Comparison of ENCODE assay signal across 8 mouse cellular contexts in the genomic region with DNA sequence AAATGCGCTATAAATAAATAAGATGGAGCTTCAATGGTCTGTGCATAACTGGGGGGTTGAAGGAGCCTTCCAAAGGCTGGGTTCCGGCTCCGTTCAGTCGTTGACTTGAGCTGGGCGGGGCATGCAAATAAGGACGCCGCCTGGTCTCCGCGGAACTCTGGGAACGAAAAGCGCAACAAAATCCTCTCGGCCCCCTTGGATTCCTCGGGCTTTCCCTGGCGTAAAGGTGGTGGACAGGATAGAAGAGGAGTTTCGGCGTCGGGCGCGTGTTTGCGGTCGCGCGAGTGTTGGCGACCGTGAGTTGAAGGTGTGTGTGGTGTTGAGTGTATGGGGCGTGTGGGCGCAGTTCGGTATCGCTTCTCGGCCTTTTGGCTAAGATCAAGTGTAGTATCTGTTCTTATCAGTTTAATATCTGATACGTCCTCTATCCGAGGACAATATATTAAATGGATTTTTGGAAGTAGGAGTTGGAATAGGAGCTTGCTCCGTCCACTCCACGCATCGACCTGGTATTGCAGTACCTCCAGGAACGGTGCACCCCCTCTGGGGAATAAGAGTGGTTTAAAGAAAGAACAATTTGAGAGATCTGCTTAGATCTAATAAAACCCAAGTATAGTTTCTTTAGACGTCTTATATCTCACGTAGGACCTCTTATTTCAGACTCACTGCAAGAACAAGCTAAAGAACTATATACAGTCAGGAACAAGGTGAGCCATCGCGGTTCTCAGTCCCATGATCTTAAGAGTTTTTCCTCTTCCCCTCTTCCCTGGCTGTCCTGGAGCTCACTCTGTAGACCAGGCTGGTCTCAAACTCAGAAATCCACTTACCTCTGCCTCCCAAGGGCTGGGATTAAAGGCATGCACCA. TPM values are rescaled to one million over a fixed set of nuclear protein-coding genes. Genes with fewer than 3 reads are reported as not detected.
DNase-seq lines count a peak whose midpoint lies in the region; ATAC-seq and TF ChIP-seq lines count a peak whose summit lies in the region.
"Not testable (repeated sequence)": the region's sequence is repeated elsewhere in the genome, so short reads cannot be mapped to it uniquely, and the experiment has no call there.

No protein-coding gene starts in this region.

- peak; percentile 89 for TF ChIP-seq POLR2A in cortical plate, adult 2 months (IDR thresholded peaks at IDR 0.05; ENCODE audit: extremely low read depth, insufficient read depth, low read length)

- not testable (repeated sequence) for H3K4me1 ChIP-seq in cortical plate, adult 2 months (ENCODE audit: control insufficient read depth, insufficient read depth, low read length)

- peak; percentile 70 to 76 for DNase-seq in gastrocnemius, adult 8-10 months (ENCODE audit: low spot score in 2 of 2)
- peak; percentile 98 for DNase-seq in hindlimb bud, embryonic 11.5 days (ENCODE audit: extremely low spot score, low read depth, low spot score)
- DNase-seq in left cerebral cortex, adult 9 months (ENCODE audit: low spot score in 2 of 2), result peak; percentile 79 to 80
- DNase-seq in right cerebral cortex, postnatal 14 days, result peak; percentile 77
- peak; percentile 74 to 81 for DNase-seq in urinary bladder, postnatal 4 days (ENCODE audit: low spot score in 2 of 2)

- peak overlapping the region; percentile 99 for H3K27ac ChIP-seq in cortical plate, adult 2 months (ENCODE audit: insufficient read depth, low read length)

- not testable (repeated sequence) for TF ChIP-seq CTCF in cortical plate, adult 2 months (IDR thresholded peaks at IDR 0.05; ENCODE audit: extremely low read depth, insufficient read depth, low read length)

- peak overlapping the region; percentile 15; the same call in 1 of the 2 replicates for H3K4me3 ChIP-seq in cortical plate, adult 2 months (ENCODE audit: insufficient read depth, low read length)

- peak; percentile 75 for ATAC-seq in activated CD4-positive, CD25-positive, alpha-beta regulatory T cell, adult 4 months
- ATAC-seq in megakaryocyte progenitor cell, adult 5-6 weeks (replicated peaks; ENCODE audit: poor library complexity), result peak; percentile 84

RNA-seq across cellular contexts. Expression of a gene that starts 7.2 kb away (rescaled TPM):
- polyA plus RNA-seq in activated CD4-positive, CD25-positive, alpha-beta regulatory T cell, adult 4 months (2017; shearing (Covaris generic)), result under 1 TPM; 0.32 to 0.36 TPM
- 28.9 and 41.9 TPM in 2 replicates for polyA plus RNA-seq in cortical plate, adult 2 months (2012; rRNA removed)
- 10 to 100 TPM in 1 of 4 experiments, 1 to 10 TPM in 3; 4.6 to 10.2 (median 5.7) TPM for total RNA-seq in gastrocnemius, adult 8-10 months (2022)
- 1.1 and 1.9 TPM in 2 replicates for total RNA-seq in megakaryocyte progenitor cell, adult 5-6 weeks (2015)
- 0.75 and 1.0 TPM in 2 replicates for total RNA-seq in megakaryocyte progenitor cell, adult 5-6 weeks (2017)

RNA-seq across cellular contexts. Expression of a gene that starts 31.1 kb away (rescaled TPM):
- polyA plus RNA-seq in activated CD4-positive, CD25-positive, alpha-beta regulatory T cell, adult 4 months (2017; shearing (Covaris generic)), result 100 to 1,000 TPM in 1 of 2 experiments, 10 to 100 TPM in 1; 65.1 to 101 TPM
- 13.0 and 14.2 TPM in 2 replicates for polyA plus RNA-seq in cortical plate, adult 2 months (2012; rRNA removed)
- 10 to 100 TPM; 29.7 to 40.5 (median 33.7) TPM for total RNA-seq in gastrocnemius, adult 8-10 months (2022)
- 9.8 and 12.7 TPM in 2 replicates for total RNA-seq in megakaryocyte progenitor cell, adult 5-6 weeks (2015)
- 13.2 and 13.7 TPM in 2 replicates for total RNA-seq in megakaryocyte progenitor cell, adult 5-6 weeks (2017)

RNA-seq across cellular contexts. Expression of a gene that starts 59.1 kb away (rescaled TPM):
- polyA plus RNA-seq in activated CD4-positive, CD25-positive, alpha-beta regulatory T cell, adult 4 months (2017; shearing (Covaris generic)), result not detected
- not detected in 2 replicates for polyA plus RNA-seq in cortical plate, adult 2 months (2012; rRNA removed)
- total RNA-seq in gastrocnemius, adult 8-10 months (2022), result not detected
- not detected in 2 replicates for total RNA-seq in megakaryocyte progenitor cell, adult 5-6 weeks (2015)
- total RNA-seq in megakaryocyte progenitor cell, adult 5-6 weeks (2017), result not detected in 2 replicates

Comparison
In these comparisons a context has a peak if more than half of its experiments do, and no peak if none do; other contexts are left out.
1. Peak in every context shown above with its lines: DNase-seq, ATAC-seq, H3K4me3 ChIP-seq and H3K27ac ChIP-seq.